Mouse (Mus musculus): ENCODE measurements around the gene Mxra7.
A peak's percentile ranks its signal among the peaks of the same experiment; 100 is the strongest.

Mxra7 gene

DNA sequence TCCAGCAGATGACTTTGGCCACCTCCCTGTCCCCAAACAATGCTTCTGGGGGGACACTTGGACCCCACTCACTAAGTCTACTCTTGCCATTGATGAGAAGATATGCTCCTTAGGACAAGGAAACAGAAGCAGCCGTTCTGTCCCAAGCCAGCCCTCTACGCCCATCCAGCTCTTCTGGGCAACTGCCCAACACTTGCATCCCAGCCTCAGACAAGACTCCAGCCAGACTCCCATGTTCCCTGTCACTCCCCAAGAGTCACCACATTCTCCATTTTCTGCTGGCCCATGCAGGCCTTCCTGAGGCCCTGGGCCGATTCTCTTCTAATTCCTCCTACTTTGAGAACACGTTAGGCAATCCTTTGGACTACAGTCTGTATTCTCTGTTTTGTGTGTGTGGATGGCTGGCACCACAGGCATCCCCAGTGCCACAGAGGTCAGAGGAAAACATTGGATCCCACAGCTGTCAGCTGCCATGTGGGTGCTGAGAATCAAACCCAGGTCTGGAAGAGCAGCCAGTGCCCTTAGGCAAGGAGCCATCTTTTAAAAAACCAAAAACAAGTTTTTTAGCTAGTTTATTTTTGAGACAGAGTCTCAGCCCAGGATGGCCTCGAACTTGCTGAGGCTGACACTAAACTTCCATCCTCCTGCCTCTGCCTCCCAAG, 7.8 kb downstream of the Mxra7 start:
- DNase-seq (ENCODE audit: low read depth, low spot score), result no peak

DNA sequence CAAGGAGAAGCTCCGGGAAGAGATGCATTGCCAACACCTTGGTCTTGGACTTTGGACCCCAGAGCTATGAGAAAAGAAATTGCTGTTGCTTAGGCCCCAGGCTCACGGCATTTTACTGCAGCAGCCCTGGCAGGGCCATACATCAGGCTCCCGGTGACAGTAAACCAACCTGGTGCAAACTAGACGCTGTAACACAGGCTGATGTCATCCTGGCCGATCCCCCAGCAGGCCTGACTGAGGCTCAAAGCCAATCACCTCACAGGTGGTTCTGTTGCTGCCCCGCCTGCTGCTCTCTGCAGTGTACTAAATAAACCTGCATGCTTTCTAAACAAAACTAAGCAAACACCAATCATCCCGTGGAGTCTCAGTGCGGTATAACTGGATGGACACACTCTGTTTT, 9.1 kb downstream of the Mxra7 start:
- no peak for DNase-seq (ENCODE audit: low read depth, low spot score)

DNA sequence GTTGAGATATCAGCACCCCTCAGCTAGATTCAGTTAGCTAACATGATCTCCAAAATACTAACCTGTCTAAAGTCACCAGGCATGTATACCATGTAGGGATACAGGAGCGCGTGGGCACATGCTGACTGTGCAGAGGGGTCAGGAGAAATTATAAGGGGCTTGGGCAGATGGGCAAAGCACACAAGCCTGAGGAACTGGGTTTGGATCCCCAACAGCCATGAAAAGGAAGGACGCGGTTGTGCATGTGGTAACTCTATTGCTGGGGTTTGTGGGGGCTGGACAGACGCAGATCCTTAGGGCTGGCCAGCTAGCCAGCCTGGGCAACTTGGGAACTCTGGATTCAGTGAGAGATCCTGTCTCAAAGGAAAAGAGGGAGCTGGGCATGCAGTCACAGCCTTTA, 10.3 kb downstream of the Mxra7 start:
- no peak for DNase-seq (ENCODE audit: low read depth, low spot score)

DNA sequence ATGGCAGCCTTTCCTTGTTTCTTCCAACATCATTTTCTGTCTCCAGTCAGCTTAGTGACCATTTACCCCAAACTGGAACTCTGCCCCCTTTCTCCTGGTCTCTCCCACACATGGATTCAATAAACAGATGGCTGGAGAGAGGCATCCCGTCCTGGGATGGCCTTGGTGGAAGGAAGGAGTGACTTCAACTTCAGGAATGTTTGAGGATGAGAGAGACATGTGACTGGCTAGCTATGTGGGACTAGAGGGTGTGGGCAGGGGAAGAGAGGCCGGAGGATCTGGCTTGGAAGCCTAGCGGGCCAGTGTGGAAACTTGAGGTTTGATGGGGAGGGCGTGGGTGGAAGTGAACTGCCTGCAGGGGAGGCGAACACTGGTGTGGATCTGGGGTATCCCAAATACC, 11.1 kb downstream of the Mxra7 start:
- DNase-seq (ENCODE audit: low read depth, low spot score), result no peak

DNA sequence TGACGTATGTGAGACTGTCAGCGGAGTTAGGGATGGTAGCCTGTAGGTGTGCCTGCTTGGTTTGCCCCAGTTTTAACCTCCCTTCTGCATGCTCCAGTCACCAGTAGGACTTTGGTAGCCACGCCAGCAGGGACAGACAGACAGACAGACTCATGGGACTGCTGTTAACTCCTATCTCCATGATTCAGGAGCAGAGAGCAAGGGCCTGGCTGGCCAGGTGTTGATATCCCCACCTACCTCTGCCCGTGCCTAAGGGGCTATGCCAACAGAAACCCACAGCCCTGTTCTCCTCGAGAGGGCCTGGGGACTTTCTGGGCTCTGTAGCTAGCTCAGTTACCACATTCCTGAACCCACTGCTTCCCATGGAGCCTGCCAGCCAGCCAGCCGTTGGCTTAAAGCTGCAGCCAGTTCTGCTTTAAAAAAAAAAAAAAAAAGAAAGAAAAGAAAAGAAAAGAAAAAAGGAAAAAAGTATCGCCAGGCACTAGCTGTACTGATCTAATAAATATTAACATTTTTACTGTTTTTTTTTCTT, 12.9 kb downstream of the Mxra7 start:
- DNase-seq (ENCODE audit: low read depth, low spot score), result no peak

DNA sequence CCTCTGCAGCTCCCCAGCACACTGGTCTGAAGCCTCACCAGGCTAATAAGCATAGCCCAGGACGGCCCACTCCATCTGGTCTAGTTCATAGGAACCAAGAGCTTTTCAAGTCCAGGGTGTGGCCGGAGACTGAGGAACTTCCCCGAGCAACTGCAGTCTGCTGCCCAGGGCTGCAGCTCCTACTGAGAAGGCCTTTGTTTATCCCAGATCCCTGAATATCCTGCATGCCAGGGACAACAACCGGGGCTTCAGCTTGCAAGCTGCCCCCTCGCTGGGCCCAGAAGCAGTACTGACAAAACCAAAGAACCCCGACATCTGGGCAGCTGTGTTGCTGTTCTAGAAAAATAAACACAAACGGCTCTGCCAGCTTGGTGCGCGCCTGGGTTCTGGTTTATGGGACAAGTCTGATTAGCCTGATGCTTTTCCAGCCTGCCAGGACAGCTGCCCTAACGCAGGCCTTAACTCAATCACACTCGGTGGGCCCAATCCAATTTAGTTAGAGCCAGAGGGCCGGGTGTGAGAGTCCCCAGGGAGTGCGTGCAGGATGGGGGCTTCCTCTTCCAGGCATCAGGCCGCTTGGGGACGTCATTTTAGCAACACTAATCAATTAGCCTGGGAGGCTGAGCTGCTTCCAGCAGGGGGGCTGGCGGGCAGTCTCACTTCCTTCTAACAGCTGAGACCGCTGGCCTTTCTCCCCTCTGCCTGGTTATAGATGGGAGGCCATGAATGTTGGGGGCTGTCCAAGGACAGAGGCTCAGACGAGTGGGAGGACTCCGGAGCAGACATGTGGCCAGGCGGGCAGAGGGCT, 13.6 kb downstream of the Mxra7 start:
- no peak for DNase-seq (ENCODE audit: low read depth, low spot score)

DNA sequence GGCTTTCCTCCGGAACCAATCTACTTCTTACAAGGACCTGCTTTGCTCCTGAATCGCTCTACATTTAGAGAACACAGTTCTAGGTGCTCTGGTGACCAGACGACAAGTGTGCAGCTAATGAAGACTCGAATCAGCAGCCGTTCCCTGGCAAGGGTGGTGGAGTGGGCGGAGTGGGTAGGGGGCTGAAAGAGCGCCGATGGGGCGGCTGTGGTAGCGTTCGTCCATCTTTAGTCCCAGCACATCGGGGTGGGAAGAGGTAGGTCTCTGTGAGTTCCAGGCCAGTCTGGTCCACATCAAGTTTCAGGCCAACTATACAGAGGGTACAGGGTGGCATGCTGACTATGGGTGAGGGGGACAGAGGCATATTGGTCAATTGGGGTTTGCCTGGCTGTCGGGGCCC, 14.2 kb downstream of the Mxra7 start:
- no peak for DNase-seq (ENCODE audit: low read depth, low spot score)

DNA sequence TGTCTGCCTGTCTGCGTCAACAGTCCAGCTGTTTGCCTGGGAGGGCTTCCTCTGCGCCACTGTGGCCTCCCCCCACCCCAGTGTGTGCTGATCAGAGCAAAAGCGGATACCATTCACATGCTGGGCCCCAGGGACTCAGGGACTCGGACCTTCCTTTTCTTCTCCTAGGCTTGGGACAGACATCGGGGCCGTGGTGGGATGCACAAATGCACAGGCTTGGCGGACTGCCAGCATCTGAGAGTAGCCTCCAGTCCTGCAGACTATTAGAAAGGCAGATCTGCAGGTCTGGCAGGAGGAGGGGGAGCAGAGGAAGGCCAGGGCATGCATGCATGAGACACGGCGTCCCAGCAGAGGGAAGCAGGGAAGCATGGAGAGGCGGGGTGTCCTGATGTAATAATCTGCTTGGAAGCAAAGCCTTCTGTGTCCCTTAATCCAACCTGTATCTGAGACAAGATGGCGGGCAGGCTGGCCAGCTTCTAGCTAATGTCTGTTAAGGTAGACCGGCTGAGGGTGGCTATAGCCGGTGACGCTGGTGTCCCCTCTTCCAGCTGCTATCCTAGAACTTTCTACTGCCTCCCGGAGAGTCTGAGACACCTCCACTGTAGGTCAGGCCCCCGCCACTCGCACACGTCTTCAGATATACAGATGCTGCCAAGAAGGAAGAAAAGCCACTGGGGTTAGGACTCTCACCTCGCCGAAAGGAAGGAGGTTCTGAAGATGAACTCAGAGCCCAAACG, 14.9 kb downstream of the Mxra7 start:
- no peak for DNase-seq (ENCODE audit: low read depth, low spot score)

DNA sequence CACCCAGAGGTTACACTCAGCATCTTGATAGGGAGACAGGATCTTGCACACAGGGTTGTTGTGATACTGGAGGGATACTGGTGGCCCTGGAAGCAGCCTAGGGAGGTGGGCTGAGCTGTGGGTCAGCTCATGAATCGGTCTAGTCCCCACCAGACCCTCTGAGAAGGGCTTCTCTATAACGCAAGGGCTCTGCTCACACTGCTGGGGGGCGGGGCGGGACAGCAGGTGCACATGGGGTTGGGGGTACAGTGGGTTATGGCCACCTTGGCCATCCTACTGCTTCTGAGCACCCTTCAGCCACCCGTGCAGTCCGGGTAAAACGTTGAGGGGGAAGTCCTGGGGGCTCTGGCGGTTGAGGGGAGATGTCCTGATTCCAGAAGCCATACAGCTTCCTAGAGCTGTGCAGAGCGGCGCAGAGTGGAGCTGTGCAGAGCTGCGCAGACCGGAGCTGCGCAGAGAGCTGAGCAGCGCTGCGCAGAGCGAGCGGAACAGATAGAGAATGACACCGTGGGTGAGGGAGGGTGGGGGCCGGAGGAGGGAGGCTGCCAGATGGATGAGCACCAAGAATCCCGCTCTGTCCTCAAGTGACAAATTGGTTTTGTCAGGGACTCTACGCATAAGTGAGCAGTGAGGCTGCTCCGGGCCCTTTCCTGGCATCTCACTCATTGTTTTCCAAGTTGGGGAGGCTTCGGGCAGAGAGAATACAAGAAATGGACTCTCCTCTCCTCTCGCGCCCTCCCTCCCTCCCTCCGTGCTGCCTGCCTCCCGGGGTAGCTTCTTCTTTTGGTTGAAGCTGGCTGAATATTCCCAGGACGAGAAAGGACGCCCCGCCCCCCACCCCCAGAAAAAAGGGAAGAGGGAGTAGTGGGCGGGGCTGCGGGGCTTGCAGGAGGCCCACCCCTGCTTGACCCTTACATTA, 16.6 kb downstream of the Mxra7 start:
- DNase-seq (ENCODE audit: low read depth, low spot score), result peak; percentile 76

DNA sequence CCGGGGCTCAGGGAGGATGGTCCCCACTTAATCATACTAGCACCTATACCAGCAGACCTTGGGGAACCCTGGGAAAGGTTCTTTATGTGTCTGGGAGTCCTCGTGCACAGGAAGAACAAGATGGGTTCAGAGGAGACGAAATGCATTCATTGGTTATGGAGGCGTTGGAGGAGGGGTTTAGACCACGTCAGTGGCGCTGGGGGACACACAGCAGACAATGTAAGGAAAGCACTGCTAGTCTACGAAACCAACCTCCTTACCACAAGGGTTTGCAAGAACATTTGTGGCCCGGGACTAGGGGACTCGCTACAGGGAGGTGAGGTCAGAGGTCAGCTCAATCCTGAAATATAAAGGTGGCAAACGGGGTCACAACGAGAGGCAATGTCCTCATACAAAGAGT, 17.3 kb downstream of the Mxra7 start:
- no peak for DNase-seq (ENCODE audit: low read depth, low spot score)

DNA sequence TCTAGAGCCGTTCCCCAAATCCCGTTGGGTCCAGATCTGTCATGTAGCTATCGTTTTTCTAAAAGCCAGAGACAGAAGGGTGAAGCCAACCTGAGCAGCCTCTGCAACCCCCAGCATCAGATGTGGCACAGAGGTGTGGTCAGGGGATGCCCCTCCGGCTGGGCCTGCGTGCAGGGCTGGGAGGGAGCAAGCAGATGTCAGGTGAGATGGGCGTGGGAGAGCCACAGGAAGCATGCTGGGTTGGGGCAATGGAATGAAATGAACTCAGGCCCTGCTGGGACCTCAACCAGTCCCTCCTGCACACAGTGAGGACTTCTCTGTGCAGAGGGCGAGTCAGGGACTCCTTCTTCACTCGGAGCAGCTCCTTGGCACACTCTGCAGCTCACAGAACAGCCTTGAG, 18.3 kb downstream of the Mxra7 start:
- DNase-seq (ENCODE audit: low read depth, low spot score), result peak; percentile 48

DNA sequence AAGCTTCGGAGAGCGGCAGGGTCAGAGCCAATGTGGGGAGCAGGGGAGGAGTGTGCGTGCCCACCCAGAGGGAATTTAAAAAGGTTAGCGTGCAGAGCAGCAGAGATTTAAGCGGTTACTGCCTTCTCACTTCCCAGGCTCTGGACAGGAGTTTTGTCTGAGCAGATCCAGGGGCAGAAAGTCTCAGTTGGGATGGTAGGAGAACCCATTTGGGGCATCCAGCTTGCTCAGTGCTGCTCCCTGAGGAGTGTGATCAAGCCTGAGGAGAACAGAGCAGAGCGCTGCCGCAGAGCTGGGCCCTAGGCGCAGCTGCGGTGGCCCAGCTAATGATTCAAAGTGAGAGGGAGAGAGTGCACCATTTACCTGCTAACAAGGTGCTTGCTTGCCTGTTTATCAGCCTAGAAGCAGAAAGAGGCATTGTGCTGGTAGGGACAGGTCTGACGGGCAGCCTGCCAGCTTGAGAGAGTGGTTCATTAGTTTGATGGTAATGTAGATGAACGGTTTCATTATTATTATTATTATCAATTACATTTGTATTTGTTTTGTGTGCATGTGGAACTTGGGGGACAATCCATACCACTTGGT, 18.9 kb downstream of the Mxra7 start:
- no peak for DNase-seq (ENCODE audit: low read depth, low spot score)

DNA sequence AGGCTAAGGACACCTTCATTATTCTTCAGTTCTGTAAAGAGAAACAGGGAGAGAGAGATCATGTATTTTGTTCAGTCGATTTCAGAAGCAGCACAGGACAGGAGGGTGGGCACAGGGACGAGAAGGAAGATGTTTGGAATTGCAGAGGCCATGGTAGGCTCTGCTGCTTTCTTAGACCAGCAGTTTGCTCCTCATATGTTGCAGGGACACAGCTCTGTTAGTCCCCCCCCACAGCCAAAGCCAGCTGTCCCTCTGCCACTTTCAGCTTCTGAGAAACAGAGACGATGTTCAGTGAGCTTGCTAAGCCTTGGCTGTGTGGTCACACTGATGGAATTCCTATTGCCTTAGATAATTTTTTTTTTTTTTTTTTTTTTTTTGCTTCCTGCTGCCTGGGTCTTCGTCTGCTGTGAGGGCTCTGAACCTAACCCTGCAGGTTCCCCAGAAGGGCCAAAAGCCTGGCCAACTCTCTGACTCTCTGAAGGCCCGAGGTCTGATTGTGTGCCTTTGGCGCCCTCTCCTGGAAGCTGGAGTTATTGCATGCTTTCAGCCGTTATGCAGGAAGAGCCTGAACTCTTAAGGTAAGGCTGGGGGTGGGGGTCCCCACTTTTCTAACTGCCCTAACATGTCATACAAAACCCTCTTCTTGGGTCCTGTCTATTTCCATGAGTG, 19.8 kb downstream of the Mxra7 start:
- peak; percentile 71 for DNase-seq (ENCODE audit: low read depth, low spot score)

DNA sequence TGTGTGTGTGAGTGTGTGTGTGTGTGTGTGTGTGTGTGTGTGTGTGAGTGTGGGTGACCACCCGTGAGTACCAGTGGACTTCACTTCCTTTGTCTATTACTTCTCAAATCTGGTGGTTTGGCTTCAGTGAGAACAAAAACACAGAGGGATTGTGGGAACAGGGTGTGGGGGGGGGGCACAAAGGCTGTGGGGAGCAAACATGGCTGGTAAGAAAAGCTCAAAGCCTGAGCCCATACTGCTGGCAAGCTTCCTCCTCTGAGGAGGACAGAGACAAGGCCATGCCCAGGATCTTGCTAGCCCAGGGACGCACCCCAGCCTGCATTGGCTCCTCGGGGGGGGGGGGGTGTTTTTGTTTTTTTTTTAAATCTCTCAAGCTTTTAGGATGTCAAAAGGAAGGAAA, 20.3 kb downstream of the Mxra7 start:
- no peak for DNase-seq (ENCODE audit: low read depth, low spot score)

DNA sequence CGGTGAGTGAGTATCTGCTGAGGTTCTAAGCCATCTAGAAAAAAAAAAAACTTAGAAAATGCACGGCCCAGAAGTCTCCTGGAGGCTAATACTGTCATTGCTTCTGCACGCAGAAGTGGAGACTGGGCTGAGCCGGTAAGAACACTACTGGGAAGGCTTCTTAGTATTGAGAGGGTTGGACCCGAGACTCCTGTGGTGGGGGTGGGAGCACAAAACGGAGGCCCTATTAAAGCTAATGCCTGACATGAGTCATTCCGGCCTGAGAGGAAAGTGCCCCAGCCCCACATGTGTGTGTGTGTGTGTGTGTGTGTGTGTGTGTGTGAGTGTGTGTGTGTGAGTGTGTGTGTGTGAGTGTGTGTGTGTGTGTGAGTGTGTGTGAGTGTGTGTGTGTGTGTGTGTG, 20.7 kb downstream of the Mxra7 start:
- DNase-seq (ENCODE audit: low read depth, low spot score), result no peak

DNA sequence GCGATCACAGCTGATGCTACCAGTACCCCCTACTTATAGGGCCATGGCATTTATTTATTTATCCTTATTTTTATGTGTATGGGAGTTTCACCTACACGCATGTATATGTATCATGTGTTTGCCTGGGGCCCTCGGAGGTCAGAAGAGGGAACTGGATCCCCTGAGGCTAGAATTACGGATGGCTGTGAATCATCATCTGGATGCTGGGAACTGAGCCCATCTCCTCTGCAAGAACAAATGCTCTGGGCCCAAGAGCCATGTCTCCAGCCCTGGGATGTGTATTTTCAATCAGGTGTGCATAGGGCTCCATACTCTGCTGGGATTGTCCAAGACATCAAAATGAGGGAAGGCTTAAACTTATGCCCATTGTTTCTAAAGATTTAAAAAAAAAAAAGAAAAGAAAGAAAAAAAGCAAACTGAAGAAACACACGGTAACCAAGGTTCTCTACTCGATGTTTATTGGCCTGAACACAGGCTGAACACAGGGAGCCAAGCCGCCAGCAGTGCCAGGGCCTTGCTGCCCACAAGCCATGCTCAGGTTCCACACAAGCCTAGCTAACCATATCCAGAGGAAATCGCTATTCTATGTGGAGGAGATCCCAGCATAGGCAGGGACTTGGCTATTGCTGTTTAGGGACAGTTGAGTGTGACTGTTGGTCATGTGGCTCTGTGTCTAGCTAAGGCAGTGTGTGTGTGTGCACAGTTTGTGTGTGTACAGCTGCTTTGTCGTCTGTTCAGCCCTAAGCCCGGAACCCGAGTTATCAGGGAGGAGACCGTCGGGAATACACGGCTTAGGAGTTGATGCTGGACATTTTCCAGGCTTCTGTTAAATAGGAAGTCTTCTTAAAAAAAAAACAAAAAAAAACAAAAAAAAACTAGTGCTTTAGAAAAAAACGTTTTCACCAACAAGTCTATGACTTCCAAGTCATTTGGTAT, 21.4 kb downstream of the Mxra7 start:
- DNase-seq (ENCODE audit: low read depth, low spot score), result no peak

DNA sequence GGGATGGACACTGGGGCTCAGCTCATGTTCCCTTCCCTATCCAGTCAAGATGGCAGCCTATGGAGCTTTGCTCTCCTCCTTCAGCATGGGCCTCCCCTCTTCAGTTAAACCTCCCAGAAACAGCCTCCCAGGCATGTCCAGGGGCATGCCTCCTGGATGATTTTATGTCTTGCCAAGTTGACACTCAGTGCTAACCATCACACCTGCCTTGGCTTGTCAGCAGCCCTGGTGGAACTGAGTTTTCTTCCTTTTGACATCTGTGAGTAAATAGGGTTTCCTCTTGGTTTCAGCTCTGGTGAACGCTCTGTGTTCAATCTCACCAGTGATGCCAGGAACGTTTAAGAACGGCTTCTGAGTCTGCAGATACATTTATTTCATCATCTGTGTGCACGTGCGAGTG, 25.1 kb downstream of the Mxra7 start:
- DNase-seq (ENCODE audit: low read depth, low spot score), result no peak

DNA sequence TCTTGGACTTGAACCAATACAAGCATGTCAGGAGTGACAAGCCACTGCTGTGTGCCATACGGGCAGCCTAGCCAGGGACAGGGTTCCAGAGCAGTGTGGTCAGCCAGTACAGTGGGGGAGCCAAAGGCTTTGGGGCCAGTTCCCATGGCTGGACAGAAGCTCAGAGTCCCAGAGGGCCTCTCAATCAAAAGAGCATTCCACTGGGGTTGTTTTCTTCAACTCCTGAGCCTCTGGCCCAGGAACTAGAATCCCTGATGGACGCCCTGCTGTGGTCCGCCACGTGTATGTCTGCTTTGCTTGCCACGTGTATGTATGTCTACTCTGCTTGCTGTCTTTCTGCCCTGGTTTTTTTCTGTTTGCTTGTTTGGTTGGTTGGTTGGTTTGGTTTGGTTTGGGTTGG, 26.7 kb downstream of the Mxra7 start:
- no peak for DNase-seq (ENCODE audit: low read depth, low spot score)

DNA sequence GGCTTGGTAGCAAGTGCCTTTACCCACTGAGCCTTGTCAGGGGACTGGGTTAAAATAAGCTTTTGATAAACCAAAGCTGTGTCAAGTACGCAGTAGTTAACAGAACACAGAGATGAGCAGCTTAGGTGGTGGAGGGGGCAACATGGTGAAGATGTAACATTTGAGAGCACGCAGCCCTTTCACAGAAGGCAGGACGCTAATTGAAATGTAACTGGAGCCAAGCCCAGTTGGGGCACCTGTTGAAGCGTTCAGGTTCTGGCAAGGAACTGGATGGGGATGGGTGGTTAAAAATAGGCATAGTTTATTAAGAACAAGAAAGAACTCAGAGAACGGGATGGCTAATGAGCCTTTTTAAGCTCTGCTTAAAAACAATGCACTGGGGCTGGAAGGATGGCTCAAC, 28.5 kb downstream of the Mxra7 start:
- no peak for DNase-seq (ENCODE audit: low read depth, low spot score)

Data from CD4-positive helper T cell, adult 2 months (primary cell).